Mouse (Mus musculus): Measurements from ENCODE around the gene Shisal1. TPM values are rescaled to one million over a fixed set of nuclear protein-coding genes. Genes with fewer than 3 reads are reported as not detected.

Gene Shisal1
- polyA plus RNA-seq (2016; fragmentation: Nextera tagmentation; extraction: Ambion mirVana) = 8.7 and 9.2 TPM in 2 replicates

- H3K9ac ChIP-seq = peak within 1 kb of the TSS; percentile 80
- peak within 1 kb of the TSS; percentile 50; the same call in 1 of the 2 replicates for H3K27ac ChIP-seq
- peaks cover 76% of the 10 kb centered on the region for H3K27me3 ChIP-seq
- H3K4me3 ChIP-seq (replicated peaks) = peak within 1 kb of the TSS; percentile 65
- WGBS = 15% methylated on average over 9 of the region's 9 CpGs
- peaks cover 44% of the 10 kb centered on the region for H3K4me1 ChIP-seq
- H3K36me3 ChIP-seq (replicated peaks) = no peaks in the 10 kb centered on the region
- H3K9me3 ChIP-seq = no peaks in the 10 kb centered on the region
- no peak for ATAC-seq (ENCODE audit: low FRiP score)
- peak within 1 kb of the TSS; percentile 99 for H3K4me2 ChIP-seq
These were observed at the start of gene Shisal1 for GRCm38 (mm10) chr15:84446997-84447396. Shisal1 (minus strand) TSS chr15:84447097.

- 42% methylated on average over 7 of the region's 7 CpGs for WGBS
- no peak for ATAC-seq (ENCODE audit: low FRiP score)
- Histone ChIP-seq H3K4me3 (replicated peaks) (no peak overlapping the region), H3K4me1 (peaks cover 32% of the 10 kb centered on the region), H3K9ac (no peak overlapping the region), H3K9me3 (no peaks in the 10 kb centered on the region), H3K36me3 (replicated peaks) (no peaks in the 10 kb centered on the region), H3K27me3 (0 out of 2 replicates have a peak, but pooled peaks cover 5% of the 10 kb centered on the region), H3K4me2 (no peak overlapping the region), H3K27ac (peak overlapping the region; percentile 54; the same call in 1 of the 2 replicates)
These were observed 43.6 kb upstream of the Shisal1 start for GRCm38 (mm10) chr15:84490486-84490885.

GRCm38 (mm10) chr15:84484255-84484654, 37.4 kb upstream of the Shisal1 start:
- 25% methylated on average over 4 of the region's 4 CpGs for WGBS

GRCm38 (mm10) chr15:84483622-84484021, 36.7 kb upstream of the Shisal1 start:
- Histone ChIP-seq H3K9ac (no peak overlapping the region), H3K9me3 (no peaks in the 10 kb centered on the region), H3K27ac (no peak overlapping the region), H3K4me1 (peaks cover 49% of the 10 kb centered on the region), H3K27me3 (peaks cover 22% of the 10 kb centered on the region; the same call in 1 of the 2 replicates), H3K4me2 (no peak overlapping the region), H3K4me3 (replicated peaks) (no peak overlapping the region), H3K36me3 (replicated peaks) (no peaks in the 10 kb centered on the region)
- WGBS = 72% methylated on average over 5 of the region's 5 CpGs
- ATAC-seq (ENCODE audit: low FRiP score) = no peak

More at GRCm38 (mm10) chr15:84484255-84484654, 37.4 kb upstream of the Shisal1 start:
- no peaks in the 10 kb centered on the region for H3K36me3 ChIP-seq (replicated peaks)
- ATAC-seq (ENCODE audit: low FRiP score) = no peak
- H3K27me3 ChIP-seq = peaks cover 22% of the 10 kb centered on the region; the same call in 1 of the 2 replicates
- H3K4me2 ChIP-seq = no peak overlapping the region
- no peak overlapping the region for H3K4me3 ChIP-seq (replicated peaks)
- H3K27ac ChIP-seq = 0 out of 2 replicates have a peak overlapping the region, but pooled peaks have one; percentile 25
- H3K9me3 ChIP-seq = no peaks in the 10 kb centered on the region
- peaks cover 49% of the 10 kb centered on the region for H3K4me1 ChIP-seq
- H3K9ac ChIP-seq = no peak overlapping the region

GRCm38 (mm10) chr15:84481259-84481877, 34.5 kb upstream of the Shisal1 start:
- Histone ChIP-seq H3K4me1 (peaks cover 37% of the 10 kb centered on the region), H3K9me3 (no peaks in the 10 kb centered on the region), H3K27me3 (peaks cover 22% of the 10 kb centered on the region; the same call in 1 of the 2 replicates), H3K4me3 (replicated peaks) (no peak overlapping the region), H3K36me3 (replicated peaks) (no peaks in the 10 kb centered on the region), H3K4me2 (no peak overlapping the region), H3K9ac (peak overlapping the region; percentile 29; the same call in 1 of the 2 replicates), H3K27ac (no peak overlapping the region)
- WGBS = 41% methylated on average over 13 of the region's 13 CpGs
- no peak for ATAC-seq (ENCODE audit: low FRiP score)

GRCm38 (mm10) chr15:84469391-84469790, 22.5 kb upstream of the Shisal1 start:
- Histone ChIP-seq H3K4me2 (no peak overlapping the region), H3K27me3 (peaks cover 12% of the 10 kb centered on the region), H3K9ac (no peak overlapping the region), H3K4me1 (peaks cover 31% of the 10 kb centered on the region), H3K36me3 (replicated peaks) (no peaks in the 10 kb centered on the region), H3K27ac (no peak overlapping the region), H3K9me3 (no peaks in the 10 kb centered on the region), H3K4me3 (replicated peaks) (no peak overlapping the region)
- 40% methylated on average over 8 of the region's 8 CpGs for WGBS
- no peak for ATAC-seq (ENCODE audit: low FRiP score)

- Histone ChIP-seq H3K27ac (0 out of 2 replicates have a peak overlapping the region, but pooled peaks have one; percentile 62), H3K4me1 (peaks cover 36% of the 10 kb centered on the region)
- ATAC-seq (ENCODE audit: low FRiP score) = no peak
These were observed 20.9 kb upstream of the Shisal1 start for GRCm38 (mm10) chr15:84467761-84468160.

GRCm38 (mm10) chr15:84466458-84467267, 19.8 kb upstream of the Shisal1 start:
- no peak overlapping the region for H3K4me2 ChIP-seq
- peak overlapping the region; percentile 62 for H3K27ac ChIP-seq
- H3K4me3 ChIP-seq (replicated peaks) = no peak overlapping the region
- no peaks in the 10 kb centered on the region for H3K9me3 ChIP-seq
- 33% methylated on average over 13 of the region's 13 CpGs for WGBS
- peaks cover 9% of the 10 kb centered on the region for H3K27me3 ChIP-seq
- H3K4me1 ChIP-seq = peaks cover 36% of the 10 kb centered on the region
- H3K36me3 ChIP-seq (replicated peaks) = no peaks in the 10 kb centered on the region
- peak; percentile 27; the same call in 1 of the 2 replicates for ATAC-seq (ENCODE audit: low FRiP score)
- no peak overlapping the region for H3K9ac ChIP-seq

More at GRCm38 (mm10) chr15:84467761-84468160, 20.9 kb upstream of the Shisal1 start:
- WGBS = 46% methylated on average over 5 of the region's 5 CpGs
- H3K9ac ChIP-seq = no peak overlapping the region
- H3K4me2 ChIP-seq = no peak overlapping the region
- no peaks in the 10 kb centered on the region for H3K9me3 ChIP-seq
- no peaks in the 10 kb centered on the region for H3K36me3 ChIP-seq (replicated peaks)
- H3K27me3 ChIP-seq = peaks cover 12% of the 10 kb centered on the region
- H3K4me3 ChIP-seq (replicated peaks) = no peak overlapping the region

- no peak overlapping the region for H3K9ac ChIP-seq
- no peak overlapping the region for H3K4me3 ChIP-seq (replicated peaks)
- 81% methylated on average over 2 of the region's 2 CpGs for WGBS
- ATAC-seq (ENCODE audit: low FRiP score) = no peak
- no peaks in the 10 kb centered on the region for H3K9me3 ChIP-seq
- H3K4me1 ChIP-seq = peaks cover 12% of the 10 kb centered on the region
- no peaks in the 10 kb centered on the region for H3K36me3 ChIP-seq (replicated peaks)
- no peak overlapping the region for H3K27ac ChIP-seq
- no peaks in the 10 kb centered on the region for H3K27me3 ChIP-seq
- no peak overlapping the region for H3K4me2 ChIP-seq
These were observed 14.5 kb upstream of the Shisal1 start for GRCm38 (mm10) chr15:84461429-84461828.

GRCm38 (mm10) chr15:84458983-84459382, 12.1 kb upstream of the Shisal1 start:
- Histone ChIP-seq H3K4me1 (peaks cover under 1% of the 10 kb centered on the region), H3K27me3 (no peaks in the 10 kb centered on the region), H3K9me3 (no peaks in the 10 kb centered on the region), H3K9ac (no peak overlapping the region), H3K4me3 (replicated peaks) (no peak overlapping the region), H3K36me3 (replicated peaks) (no peaks in the 10 kb centered on the region), H3K27ac (no peak overlapping the region), H3K4me2 (no peak overlapping the region)
- WGBS = 44% methylated on average over 6 of the region's 6 CpGs
- ATAC-seq (ENCODE audit: low FRiP score) = no peak

GRCm38 (mm10) chr15:84455286-84455685, 8.4 kb upstream of the Shisal1 start:
- no peak overlapping the region for H3K9ac ChIP-seq
- no peak overlapping the region for H3K27ac ChIP-seq
- ATAC-seq (ENCODE audit: low FRiP score) = no peak
- H3K36me3 ChIP-seq (replicated peaks) = no peaks in the 10 kb centered on the region
- H3K9me3 ChIP-seq = no peaks in the 10 kb centered on the region
- H3K4me1 ChIP-seq = peaks cover 9% of the 10 kb centered on the region
- H3K4me2 ChIP-seq = no peak overlapping the region
- no peak overlapping the region for H3K4me3 ChIP-seq (replicated peaks)
- peaks cover 8% of the 10 kb centered on the region; the same call in 1 of the 2 replicates for H3K27me3 ChIP-seq
- WGBS = 93% methylated on average over 6 of the region's 6 CpGs

GRCm38 (mm10) chr15:84453091-84453490, 6.2 kb upstream of the Shisal1 start:
- Histone ChIP-seq H3K27me3 (peaks cover 23% of the 10 kb centered on the region), H3K9ac (no peak overlapping the region), H3K9me3 (no peaks in the 10 kb centered on the region), H3K4me3 (replicated peaks) (no peak overlapping the region), H3K36me3 (replicated peaks) (no peaks in the 10 kb centered on the region), H3K4me2 (no peak overlapping the region), H3K4me1 (peaks cover 13% of the 10 kb centered on the region), H3K27ac (no peak overlapping the region)
- 89% methylated on average over 2 of the region's 2 CpGs for WGBS
- ATAC-seq (ENCODE audit: low FRiP score) = no peak
